Mouse (Mus musculus): ENCODE results near the gene Taf9.

The Taf9 gene

DNA sequence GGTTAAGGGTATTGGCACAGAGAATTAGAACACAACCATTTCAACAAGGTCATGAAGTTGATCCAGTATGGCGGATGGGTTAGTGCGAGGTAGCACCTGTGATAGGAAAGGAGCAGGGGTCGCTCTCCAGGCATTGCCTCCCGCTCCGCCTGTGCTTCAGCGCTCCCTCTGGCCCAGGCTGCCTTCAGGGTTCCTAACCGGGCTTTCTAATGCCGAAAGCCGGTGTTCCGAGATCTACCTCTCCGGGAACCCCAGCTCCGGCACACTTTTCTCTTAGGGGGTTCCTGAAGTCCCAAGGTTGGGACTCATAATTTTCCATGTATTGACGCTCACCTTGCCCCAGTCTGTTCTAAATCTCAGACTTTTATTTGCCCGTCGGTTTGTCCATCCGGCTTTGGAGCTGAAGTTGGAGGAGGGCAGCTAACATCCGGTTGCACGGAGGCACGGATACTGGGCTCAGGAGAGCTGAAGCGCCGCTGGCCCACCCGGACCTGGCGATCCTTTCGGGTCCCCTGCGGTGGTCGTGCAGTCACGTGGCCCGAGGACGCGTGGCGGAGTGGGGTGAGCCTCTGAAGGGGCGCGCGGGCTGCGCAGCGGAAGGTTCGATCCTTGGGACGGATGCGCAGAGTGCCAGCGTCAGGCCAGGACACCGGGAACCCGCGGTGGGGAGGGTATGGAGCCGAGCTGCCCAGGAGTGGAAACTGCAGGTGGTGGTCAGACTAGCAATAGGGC lies 18.1 kb downstream of the Taf9 start, which contains the start of gene Ccdc125:
TSS of gene Ccdc125 (plus strand) at position 427 of the 732 bp plus-strand sequence.
- DNase-seq (ENCODE audit: low read depth, low spot score), result no peak

DNA sequence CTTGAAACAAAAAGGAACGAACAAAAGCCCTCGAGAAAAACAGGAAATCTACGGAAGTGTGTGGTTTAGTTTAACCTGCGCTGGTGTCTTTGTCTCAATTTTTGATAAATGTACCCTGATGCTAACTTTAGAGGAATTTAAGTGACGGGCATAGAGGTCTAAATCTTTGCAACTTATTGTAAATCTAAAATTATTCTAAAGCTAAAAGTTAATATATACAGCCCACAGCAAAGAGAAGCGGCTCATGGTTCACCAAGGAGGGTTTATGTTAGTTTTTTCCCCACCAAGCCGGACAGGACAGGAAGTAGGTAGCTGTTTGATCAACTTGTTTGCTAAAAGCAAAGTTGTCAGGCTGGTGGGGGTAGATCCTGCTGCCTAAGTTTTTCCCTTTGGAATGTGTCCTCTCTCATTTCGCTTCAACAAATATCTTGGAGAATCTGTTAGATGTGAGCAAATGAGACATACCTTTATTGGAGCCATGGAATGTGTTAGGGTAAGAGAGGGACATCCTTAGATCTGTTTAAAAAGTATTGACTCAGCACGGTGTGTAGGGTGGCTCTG lies 18.9 kb downstream of the Taf9 start:
- DNase-seq (ENCODE audit: low read depth, low spot score), result no peak

GRCm38 (mm10) chr13:100675936-100676635 lies 24.7 kb downstream of the Taf9 start:
- no peak for DNase-seq (ENCODE audit: low read depth, low spot score)

DNA sequence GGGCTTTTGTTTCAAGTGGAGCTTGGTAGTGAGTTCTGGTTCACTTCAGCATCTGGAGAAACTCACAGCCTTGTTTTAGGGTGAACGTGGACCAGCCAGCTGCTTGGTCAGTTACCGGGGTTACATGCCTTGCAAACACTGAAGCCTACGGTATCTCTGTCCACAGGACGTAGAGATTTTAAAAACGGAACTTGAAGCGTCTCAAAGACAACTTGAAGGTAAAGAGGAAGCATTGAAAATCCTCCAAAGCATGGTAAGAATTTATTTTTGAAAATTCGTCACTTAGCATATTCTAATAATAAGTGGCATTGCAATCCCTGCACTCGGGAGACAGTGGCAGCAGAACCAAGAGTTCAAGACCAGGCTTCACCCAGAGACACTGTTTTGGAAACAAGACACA lies 30.2 kb downstream of the Taf9 start:
- DNase-seq (ENCODE audit: low read depth, low spot score), result no peak

GRCm38 (mm10) chr13:100682837-100683236 lies 31.5 kb downstream of the Taf9 start:
- no peak for DNase-seq (ENCODE audit: low read depth, low spot score)

- peak; percentile 14 for DNase-seq (ENCODE audit: low read depth, low spot score)
These were observed 33.0 kb downstream of the Taf9 start for GRCm38 (mm10) chr13:100684355-100684754.

GRCm38 (mm10) chr13:100687513-100687912 lies 36.1 kb downstream of the Taf9 start:
- DNase-seq (ENCODE audit: low read depth, low spot score), result no peak

DNA sequence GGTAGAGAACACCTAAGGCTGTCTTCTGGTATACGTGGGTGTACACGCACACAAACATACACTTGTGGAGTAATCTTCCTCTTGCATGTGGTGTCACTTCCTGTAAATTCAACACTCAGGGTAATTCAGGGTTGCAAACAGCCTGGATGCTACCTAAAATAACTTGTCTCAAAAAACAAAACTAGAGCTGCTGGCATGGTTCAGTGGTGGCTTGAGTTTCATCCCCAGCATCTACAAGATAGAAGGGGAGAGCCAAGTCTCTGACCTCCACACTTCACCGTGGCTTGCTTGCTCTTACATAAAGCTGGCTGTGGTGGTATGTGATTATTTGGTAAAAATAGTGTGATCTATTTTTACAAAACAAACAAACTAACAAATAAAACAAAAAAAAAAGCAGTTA lies 46.2 kb downstream of the Taf9 start:
- peak; percentile 74 for DNase-seq (ENCODE audit: low read depth, low spot score)

DNA sequence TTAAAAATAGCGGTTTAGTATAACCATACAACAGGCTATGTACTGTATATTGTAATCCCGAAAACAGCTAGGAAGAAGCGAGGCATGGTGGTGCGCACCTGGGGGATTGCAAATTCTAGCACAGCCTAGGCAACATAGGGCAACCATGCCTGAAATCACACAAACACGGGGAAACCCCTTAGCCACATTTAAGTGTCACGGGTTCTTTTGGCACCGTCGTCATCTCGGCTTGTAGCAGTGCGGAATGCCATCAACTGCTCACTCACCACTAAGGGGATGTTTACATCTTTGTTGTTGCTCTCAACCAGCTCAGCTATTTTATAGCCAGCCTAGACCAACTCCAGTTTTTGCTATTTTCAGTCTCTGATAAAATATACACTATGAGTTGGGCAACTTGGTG lies 47.5 kb downstream of the Taf9 start:
- DNase-seq (ENCODE audit: low read depth, low spot score), result no peak

- DNase-seq (ENCODE audit: low read depth, low spot score), result no peak
These were observed 52.1 kb downstream of the Taf9 start for GRCm38 (mm10) chr13:100703468-100703867.

All from skeletal muscle tissue, adult 2 months (tissue).